Mouse (Mus musculus) heart, embryonic 12.5 days (tissue): ENCODE results near the gene Basp1. TPM values are rescaled to one million over a fixed set of nuclear protein-coding genes. Genes with fewer than 3 reads are reported as not detected.

ENCODE experiments used
- ATAC-seq: fragments of 200-750 bp; cut with Nextera tagmentation; 2 replicates; pipeline ENCODE4 v1.8.0; 2017; ENCODE audit warnings: moderate TSS enrichment, moderate library complexity; ENCODE audit not compliant: insufficient number of reproducible peaks, low FRiP score
- H3K27ac ChIP-seq: fragments of 300-500 bp; sonication (generic); 2 replicates; pipeline ENCODE4 v1.5.1; 2016; ENCODE audit warnings: mild to moderate bottlenecking, moderate library complexity; ENCODE audit not compliant: poor library complexity, severe bottlenecking
- H3K27me3 ChIP-seq: fragments of 300-500 bp; sonication (generic); replicated peaks from 2 replicates; pipeline ENCODE4 v1.6.1; 2016; ENCODE audit warnings: mild to moderate bottlenecking, moderate library complexity
- H3K36me3 ChIP-seq: fragments of 300-500 bp; sonication (generic); 2 replicates; pipeline ENCODE4 v1.6.1; 2016; ENCODE audit warnings: mild to moderate bottlenecking, moderate library complexity
- H3K4me1 ChIP-seq: fragments of 300-500 bp; sonication (generic); replicated peaks from 2 replicates; pipeline ENCODE4 v1.6.1; 2016; ENCODE audit warnings: mild to moderate bottlenecking
- H3K4me2 ChIP-seq: fragments of 300-500 bp; sonication (generic); 2 replicates; pipeline ENCODE4 v1.6.1; 2016; ENCODE audit warnings: mild to moderate bottlenecking, moderate library complexity
- H3K4me3 ChIP-seq: fragments of 300-500 bp; sonication (generic); 2 replicates; pipeline ENCODE4 v1.5.1; 2016; ENCODE audit warnings: mild to moderate bottlenecking
- H3K9ac ChIP-seq: fragments of 300-500 bp; sonication (generic); 2 replicates; pipeline ENCODE4 v1.6.1; 2016; ENCODE audit warnings: mild to moderate bottlenecking, moderate library complexity
- H3K9me3 ChIP-seq: fragments of 300-500 bp; sonication (generic); replicated peaks from 2 replicates; pipeline ENCODE4 v1.6.1; 2016; ENCODE audit warnings: mild to moderate bottlenecking, moderate library complexity
- WGBS: fragments of 180-500 bp; shearing (Covaris S2); methylation state at CpG from one replicate; pipeline ENCODE4 v1.1.7; 2016; 5-methylcytosine and 5-hydroxymethylcytosine counted together
- polyA plus RNA-seq: library from polyadenylated mRNA; unstranded; fragments of >200 nt; fragmentation: Nextera tagmentation; extraction: Ambion mirVana; gene quantifications from 2 replicates; pipeline ENCODE4 v1.2.1, GENCODE M21; 2016

Gene Basp1
- polyA plus RNA-seq, 1 experiment from 2014 or later = 18.4 TPM

DNA sequence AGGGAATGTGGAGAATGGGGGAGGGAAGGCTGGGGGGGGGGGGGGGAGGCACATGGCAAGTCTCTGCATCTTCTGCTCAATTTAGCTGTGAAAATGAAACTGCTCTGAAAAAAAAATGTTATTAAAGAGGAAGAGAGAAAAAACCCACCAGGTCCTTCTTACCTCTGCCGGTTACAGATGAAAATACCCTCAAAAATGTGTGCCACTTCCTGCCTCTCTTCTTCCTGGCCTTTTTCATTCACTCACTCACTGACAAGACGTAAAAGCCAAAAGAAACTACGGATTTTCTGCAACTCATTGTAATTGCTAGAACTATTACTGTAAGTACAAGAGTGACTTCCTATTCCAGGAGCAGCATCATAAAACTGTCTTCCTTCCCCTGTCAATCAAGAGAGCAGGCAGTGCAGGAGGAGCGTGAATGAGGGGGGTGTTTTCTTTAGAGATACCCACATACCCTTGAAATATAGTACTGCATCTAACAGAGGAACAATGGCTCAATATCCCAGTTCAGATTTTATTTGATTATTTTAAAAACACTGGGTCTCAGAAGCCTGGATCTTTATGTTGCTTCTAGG, 21.0 kb downstream of the Basp1 start:
- H3K9ac ChIP-seq = no peak overlapping the region
- no peak for ATAC-seq
- no peaks in the 10 kb centered on the region for H3K27me3 ChIP-seq
- no peak overlapping the region for H3K4me3 ChIP-seq
- no peaks in the 10 kb centered on the region for H3K9me3 ChIP-seq
- H3K4me1 ChIP-seq = 0 out of 2 replicates have a peak, but pooled peaks cover 4% of the 10 kb centered on the region
- no peaks in the 10 kb centered on the region for H3K36me3 ChIP-seq
- H3K4me2 ChIP-seq = no peak overlapping the region
- no peak overlapping the region for H3K27ac ChIP-seq
- WGBS = 68% methylated on average over 4 of the region's 4 CpGs

GRCm38 (mm10) chr15:25391210-25391609, 22.4 kb downstream of the Basp1 start:
- H3K36me3 ChIP-seq = no peaks in the 10 kb centered on the region
- ATAC-seq = no peak
- no peak overlapping the region for H3K27ac ChIP-seq
- H3K9ac ChIP-seq = no peak overlapping the region
- no peaks in the 10 kb centered on the region for H3K4me1 ChIP-seq
- H3K4me2 ChIP-seq = no peak overlapping the region
- H3K4me3 ChIP-seq = no peak overlapping the region
- no peaks in the 10 kb centered on the region for H3K9me3 ChIP-seq
- no peaks in the 10 kb centered on the region for H3K27me3 ChIP-seq
- whole genome bisulfite sequencing = 42% methylated on average over 5 of the region's 5 CpGs

- no peaks in the 10 kb centered on the region for H3K4me1 ChIP-seq
- no peak overlapping the region for H3K27ac ChIP-seq
- H3K4me3 ChIP-seq = no peak overlapping the region
- H3K9ac ChIP-seq = no peak overlapping the region
- no peaks in the 10 kb centered on the region for H3K36me3 ChIP-seq
- ATAC-seq = no peak
- WGBS = 83% methylated on average over 6 of the region's 6 CpGs
- no peaks in the 10 kb centered on the region for H3K9me3 ChIP-seq
- no peak overlapping the region for H3K4me2 ChIP-seq
- H3K27me3 ChIP-seq = no peaks in the 10 kb centered on the region
Observed at GRCm38 (mm10) chr15:25387572-25387971, 26.0 kb downstream of the Basp1 start.

GRCm38 (mm10) chr15:25380051-25380450, 33.5 kb downstream of the Basp1 start:
- no peaks in the 10 kb centered on the region for H3K9me3 ChIP-seq
- H3K4me2 ChIP-seq = no peak overlapping the region
- 86% methylated on average over 5 of the region's 5 CpGs for WGBS
- H3K27me3 ChIP-seq = no peaks in the 10 kb centered on the region
- H3K4me3 ChIP-seq = no peak overlapping the region
- no peak overlapping the region for H3K27ac ChIP-seq
- no peak overlapping the region for H3K9ac ChIP-seq
- H3K36me3 ChIP-seq = no peaks in the 10 kb centered on the region
- 0 out of 2 replicates have a peak, but pooled peaks cover 5% of the 10 kb centered on the region for H3K4me1 ChIP-seq
- no peak for ATAC-seq

GRCm38 (mm10) chr15:25378707-25379106, 34.9 kb downstream of the Basp1 start:
- no peak overlapping the region for H3K27ac ChIP-seq
- H3K4me3 ChIP-seq = no peak overlapping the region
- WGBS = 90% methylated on average over 8 of the region's 8 CpGs
- H3K4me2 ChIP-seq = no peak overlapping the region
- ATAC-seq = no peak
- H3K9me3 ChIP-seq = no peaks in the 10 kb centered on the region
- H3K36me3 ChIP-seq = no peaks in the 10 kb centered on the region
- H3K9ac ChIP-seq = no peak overlapping the region
- no peaks in the 10 kb centered on the region for H3K27me3 ChIP-seq
- H3K4me1 ChIP-seq = 0 out of 2 replicates have a peak, but pooled peaks cover 5% of the 10 kb centered on the region

- H3K27me3 ChIP-seq = no peaks in the 10 kb centered on the region
- no peak overlapping the region for H3K9ac ChIP-seq
- no peaks in the 10 kb centered on the region for H3K9me3 ChIP-seq
- no peaks in the 10 kb centered on the region for H3K36me3 ChIP-seq
- no peak overlapping the region for H3K4me3 ChIP-seq
- H3K27ac ChIP-seq = no peak overlapping the region
- 61% methylated on average over 3 of the region's 3 CpGs for WGBS
- no peak for ATAC-seq
- H3K4me1 ChIP-seq = 0 out of 2 replicates have a peak, but pooled peaks cover 5% of the 10 kb centered on the region
- no peak overlapping the region for H3K4me2 ChIP-seq
Observed at GRCm38 (mm10) chr15:25376914-25377313, 36.6 kb downstream of the Basp1 start.

GRCm38 (mm10) chr15:25373486-25373885, 40.1 kb downstream of the Basp1 start:
- Histone ChIP-seq H3K9ac (no peak overlapping the region), H3K4me3 (no peak overlapping the region), H3K27me3 (no peaks in the 10 kb centered on the region), H3K9me3 (no peaks in the 10 kb centered on the region), H3K36me3 (no peaks in the 10 kb centered on the region), H3K27ac (no peak overlapping the region), H3K4me1 (0 out of 2 replicates have a peak, but pooled peaks cover 5% of the 10 kb centered on the region), H3K4me2 (no peak overlapping the region)
- no peak for ATAC-seq
- 68% methylated on average over 3 of the region's 3 CpGs for WGBS

- Histone ChIP-seq H3K4me1 (0 out of 2 replicates have a peak, but pooled peaks cover 4% of the 10 kb centered on the region), H3K27me3 (no peaks in the 10 kb centered on the region), H3K4me2 (no peak overlapping the region), H3K9me3 (no peaks in the 10 kb centered on the region), H3K9ac (no peak overlapping the region), H3K27ac (no peak overlapping the region), H3K4me3 (no peak overlapping the region), H3K36me3 (no peaks in the 10 kb centered on the region)
- no peak for ATAC-seq
- WGBS = 64% methylated on average over 7 of the region's 7 CpGs
Observed at GRCm38 (mm10) chr15:25369522-25369921, 44.0 kb downstream of the Basp1 start.

- no peaks in the 10 kb centered on the region for H3K27me3 ChIP-seq
- no peak overlapping the region for H3K4me3 ChIP-seq
- no peak for ATAC-seq
- H3K4me1 ChIP-seq = 0 out of 2 replicates have a peak, but pooled peaks cover 4% of the 10 kb centered on the region
- no peaks in the 10 kb centered on the region for H3K36me3 ChIP-seq
- no peak overlapping the region for H3K4me2 ChIP-seq
- H3K9ac ChIP-seq = no peak overlapping the region
- 43% methylated on average over 5 of the region's 5 CpGs for WGBS
- no peak overlapping the region for H3K27ac ChIP-seq
- H3K9me3 ChIP-seq = no peaks in the 10 kb centered on the region
Observed at GRCm38 (mm10) chr15:25365503-25365902, 48.1 kb downstream of the Basp1 start.

GRCm38 (mm10) chr15:25364819-25365463, 48.6 kb downstream of the Basp1 start:
- Histone ChIP-seq H3K4me1 (0 out of 2 replicates have a peak, but pooled peaks cover 4% of the 10 kb centered on the region), H3K27me3 (no peaks in the 10 kb centered on the region), H3K4me2 (peak overlapping the region; percentile 95), H3K9me3 (no peaks in the 10 kb centered on the region), H3K27ac (no peak overlapping the region), H3K9ac (peak overlapping the region; percentile 86), H3K4me3 (peak overlapping the region; percentile 67), H3K36me3 (no peaks in the 10 kb centered on the region)
- WGBS = 28% methylated on average over 23 of the region's 23 CpGs
- ATAC-seq = no peak

DNA sequence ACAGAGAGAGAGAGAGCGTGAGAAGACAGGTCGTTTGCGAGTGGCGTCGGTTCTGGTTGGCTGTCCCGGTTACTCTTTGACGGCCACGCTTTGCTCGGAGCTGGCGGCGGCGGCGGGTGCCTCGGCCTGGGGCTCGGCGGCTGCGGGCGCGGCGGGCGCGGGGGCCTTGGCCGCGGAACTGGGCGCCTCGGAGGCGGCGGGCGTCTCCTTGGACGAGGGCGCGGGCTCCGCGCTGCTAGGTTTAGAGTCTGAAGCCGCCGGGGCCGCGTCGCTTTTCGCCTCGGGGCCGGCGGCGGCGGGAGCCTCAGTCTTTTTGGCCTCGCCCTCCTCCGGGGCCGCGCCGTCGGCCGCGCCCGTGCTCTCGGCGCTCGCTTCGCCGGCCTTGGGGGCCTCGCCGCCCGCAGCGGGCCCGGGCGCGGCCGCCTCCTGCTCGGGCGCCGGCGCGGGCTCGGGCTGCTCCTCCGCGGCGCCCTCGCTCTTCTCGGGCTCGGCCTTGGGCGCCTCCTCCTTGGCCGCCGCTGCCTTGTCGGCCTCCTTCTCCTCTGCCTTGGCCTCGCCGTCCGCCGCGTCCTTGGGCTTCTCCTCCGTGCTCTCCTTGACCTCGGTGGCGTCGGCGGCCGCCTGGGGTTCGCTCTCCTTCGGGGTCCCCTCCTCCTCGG, 49.3 kb downstream of the Basp1 start:
- H3K4me1 ChIP-seq = 0 out of 2 replicates have a peak, but pooled peaks cover 4% of the 10 kb centered on the region
- peak overlapping the region; percentile 67 for H3K4me3 ChIP-seq
- no peaks in the 10 kb centered on the region for H3K9me3 ChIP-seq
- H3K9ac ChIP-seq = peak overlapping the region; percentile 86
- no peaks in the 10 kb centered on the region for H3K36me3 ChIP-seq
- no peaks in the 10 kb centered on the region for H3K27me3 ChIP-seq
- ATAC-seq = peak; percentile 69
- 12% methylated on average over 85 of the region's 97 CpGs for WGBS
- H3K27ac ChIP-seq = no peak overlapping the region
- H3K4me2 ChIP-seq = peak overlapping the region; percentile 95
